Mouse (Mus musculus): ENCODE data around the gene Sugp1. TPM values are rescaled to one million over a fixed set of nuclear protein-coding genes. Genes with fewer than 3 reads are reported as not detected.

The Sugp1 gene
- polyA plus RNA-seq, 1 experiment from 2014 or later, result 66.5 TPM

- 3% methylated on average over 17 of the region's 17 CpGs for WGBS
- peak; percentile 92 for ATAC-seq (replicated peaks)
- peaks cover 26% of the 10 kb centered on the region for H3K36me3 ChIP-seq
Observed at GRCm38 (mm10) chr8:70118726-70119700, 76.4 kb downstream of the Sugp1 start.

GRCm38 (mm10) chr8:70120667-70121066, 78.1 kb downstream of the Sugp1 start, which contains the start of gene Ncan:
Gene Ncan, minus strand, starts transcription at chr8:70120873.
- no peaks in the 10 kb centered on the region for H3K9me3 ChIP-seq
- H3K27me3 ChIP-seq, result peaks cover 3% of the 10 kb centered on the region; the same call in 1 of the 2 replicates
- peak within 1 kb of the TSS; percentile 90 for H3K9ac ChIP-seq (replicated peaks)
- 1% methylated on average over 19 of the region's 19 CpGs for WGBS
- H3K27ac ChIP-seq (replicated peaks), result peak within 1 kb of the TSS; percentile 99
- peak within 1 kb of the TSS; percentile 70 for H3K4me2 ChIP-seq (replicated peaks)
- H3K4me1 ChIP-seq, result peaks cover 27% of the 10 kb centered on the region
- peak; percentile 68 for ATAC-seq (replicated peaks)
- H3K36me3 ChIP-seq, result peaks cover 10% of the 10 kb centered on the region
- peak within 1 kb of the TSS; percentile 70 for H3K4me3 ChIP-seq

More at GRCm38 (mm10) chr8:70118726-70119700, 76.4 kb downstream of the Sugp1 start:
- H3K27ac ChIP-seq (replicated peaks), result peak overlapping the region; percentile 99
- H3K4me3 ChIP-seq, result peak overlapping the region; percentile 70
- H3K9me3 ChIP-seq, result no peaks in the 10 kb centered on the region
- peak overlapping the region; percentile 70 for H3K4me2 ChIP-seq (replicated peaks)
- peaks cover 3% of the 10 kb centered on the region; the same call in 1 of the 2 replicates for H3K27me3 ChIP-seq
- H3K4me1 ChIP-seq, result peaks cover 33% of the 10 kb centered on the region
- H3K9ac ChIP-seq (replicated peaks), result peak overlapping the region; percentile 90

Small RNA genes within 50 kb of the gene (microRNA-seq; reads per million reads assigned to microRNA genes)
- gene Mir7066, result 2.9 reads per million, percentile 6 among the genes with 10 or more reads in this experiment

Other genes with a start within 250 kb of the Sugp1 start
- 42.4 and 44.4 TPM in 2 replicates for gene Gmip, start 234.1 kb upstream of the Sugp1 start, polyA plus RNA-seq (2015; fragmentation: Nextera tagmentation; extraction: Ambion mirVana)
- gene Lpar2, start 220.4 kb upstream of the Sugp1 start, polyA plus RNA-seq (2015; fragmentation: Nextera tagmentation; extraction: Ambion mirVana), result 0.65 and 0.89 TPM in 2 replicates
- gene Pbx4, start 210.3 kb upstream of the Sugp1 start, polyA plus RNA-seq (2015; fragmentation: Nextera tagmentation; extraction: Ambion mirVana), result 54.7 and 55.3 TPM in 2 replicates
- gene Cilp2, start 155.1 kb upstream of the Sugp1 start, polyA plus RNA-seq (2015; fragmentation: Nextera tagmentation; extraction: Ambion mirVana), result 3.6 and 4.0 TPM in 2 replicates
- 3.4 and 3.8 TPM in 2 replicates for gene Tssk6, start 140.6 kb upstream of the Sugp1 start, polyA plus RNA-seq (2015; fragmentation: Nextera tagmentation; extraction: Ambion mirVana)
- gene Ndufa13, start 140.3 kb upstream of the Sugp1 start, polyA plus RNA-seq (2015; fragmentation: Nextera tagmentation; extraction: Ambion mirVana), result 173 and 179 TPM in 2 replicates
- gene Yjefn3, start 140.1 kb upstream of the Sugp1 start, polyA plus RNA-seq (2015; fragmentation: Nextera tagmentation; extraction: Ambion mirVana), result 8.9 and 9.0 TPM in 2 replicates
- gene Gatad2a, start 46.4 kb upstream of the Sugp1 start, polyA plus RNA-seq (2015; fragmentation: Nextera tagmentation; extraction: Ambion mirVana), result 28.3 and 35.5 TPM in 2 replicates
- 84.5 and 85.9 TPM in 2 replicates for gene Mau2, start 79 bp upstream of the Sugp1 start, polyA plus RNA-seq (2015; fragmentation: Nextera tagmentation; extraction: Ambion mirVana)
- gene Tm6sf2, start 30.1 kb downstream of the Sugp1 start, polyA plus RNA-seq (2015; fragmentation: Nextera tagmentation; extraction: Ambion mirVana), result 1.3 and 1.5 TPM in 2 replicates
- gene Hapln4, start 40.6 kb downstream of the Sugp1 start, polyA plus RNA-seq (2015; fragmentation: Nextera tagmentation; extraction: Ambion mirVana), result 0.15 and 0.38 TPM in 2 replicates
- gene Ncan, start 78.1 kb downstream of the Sugp1 start, polyA plus RNA-seq (2015; fragmentation: Nextera tagmentation; extraction: Ambion mirVana), result 144 and 152 TPM in 2 replicates
- 43.0 and 43.3 TPM in 2 replicates for gene Nr2c2ap, start 88.5 kb downstream of the Sugp1 start, polyA plus RNA-seq (2015; fragmentation: Nextera tagmentation; extraction: Ambion mirVana)
- 11.5 and 13.4 TPM in 2 replicates for gene Rfxank, start 96.3 kb downstream of the Sugp1 start, polyA plus RNA-seq (2015; fragmentation: Nextera tagmentation; extraction: Ambion mirVana)
- gene Borcs8, start 96.7 kb downstream of the Sugp1 start, polyA plus RNA-seq (2015; fragmentation: Nextera tagmentation; extraction: Ambion mirVana), result 48.4 and 50.3 TPM in 2 replicates
- 0.22 and 0.23 TPM in 2 replicates for gene Mef2b, start 96.9 kb downstream of the Sugp1 start, polyA plus RNA-seq (2015; fragmentation: Nextera tagmentation; extraction: Ambion mirVana)
- gene Tmem161a, start 129.5 kb downstream of the Sugp1 start, polyA plus RNA-seq (2015; fragmentation: Nextera tagmentation; extraction: Ambion mirVana), result 54.2 and 58.1 TPM in 2 replicates
- gene Slc25a42, start 169.5 kb downstream of the Sugp1 start, polyA plus RNA-seq (2015; fragmentation: Nextera tagmentation; extraction: Ambion mirVana), result 3.8 and 4.4 TPM in 2 replicates
- gene Sugp2, start 191.4 kb downstream of the Sugp1 start, polyA plus RNA-seq (2015; fragmentation: Nextera tagmentation; extraction: Ambion mirVana), result 83.3 and 85.6 TPM in 2 replicates
- 90.3 and 94.5 TPM in 2 replicates for gene Armc6, start 191.7 kb downstream of the Sugp1 start, polyA plus RNA-seq (2015; fragmentation: Nextera tagmentation; extraction: Ambion mirVana)
- gene Homer3, start 240.0 kb downstream of the Sugp1 start, polyA plus RNA-seq (2015; fragmentation: Nextera tagmentation; extraction: Ambion mirVana), result 52.5 and 55.7 TPM in 2 replicates